ENCODE assay signal across 7 mouse cellular contexts in the genomic region with DNA sequence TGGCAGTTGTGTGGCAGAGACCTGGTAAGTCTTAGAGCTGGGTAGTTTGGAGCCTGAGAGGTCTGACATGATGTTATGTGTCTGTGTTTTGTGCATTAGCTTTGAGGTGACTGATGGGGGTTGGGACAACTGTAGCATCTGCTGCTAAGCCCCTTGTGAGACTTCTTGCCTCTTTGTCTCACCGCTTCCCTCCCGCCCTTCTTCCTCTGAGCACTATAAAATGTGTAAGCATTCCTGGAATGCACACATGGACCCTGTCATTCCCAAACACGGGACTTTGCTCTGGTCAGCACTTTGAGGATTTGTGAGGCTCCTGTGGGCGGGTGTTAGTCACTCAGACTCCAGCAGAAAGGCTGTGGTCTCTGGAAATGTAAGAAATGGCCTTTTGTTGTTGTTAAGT. TPM values are rescaled to one million over a fixed set of nuclear protein-coding genes. Genes with fewer than 3 reads are reported as not detected.
DNase-seq lines count a peak whose midpoint lies in the region; ATAC-seq and TF ChIP-seq lines count a peak whose summit lies in the region.

No protein-coding gene starts in this region.

- no peak for TF ChIP-seq CTCF in embryonic fibroblast, embryonic 13.5 days (IDR thresholded peaks at IDR 0.05; ENCODE audit: borderline replicate concordance, insufficient read depth, low read length)

- H3K4me3 ChIP-seq in neural tube, embryonic 15.5 days (replicated peaks) = no peak overlapping the region
- no peak overlapping the region for H3K4me3 ChIP-seq in embryonic fibroblast, embryonic 13.5 days (ENCODE audit: insufficient read depth, low read length)

- peak; percentile 29; the same call in 1 of the 2 replicates for TF ChIP-seq POLR2A in embryonic fibroblast, embryonic 13.5 days (IDR thresholded peaks at IDR 0.05; ENCODE audit: low read depth, low read length)

- no peaks in the 10 kb centered on the region for H3K36me3 ChIP-seq in neural tube, embryonic 15.5 days

- no peak overlapping the region; the same call in 1 of the 2 replicates for H3K27ac ChIP-seq in neural tube, embryonic 15.5 days (replicated peaks)
- peak overlapping the region; percentile 98 for H3K27ac ChIP-seq in embryonic fibroblast, embryonic 13.5 days (ENCODE audit: insufficient read depth, low read length)

- DNase-seq in neural tube, embryonic 10.5 days (ENCODE audit: extremely low spot score, low spot score) = peak; percentile 57
- DNase-seq in kidney, postnatal 36 days = peak; percentile 60 to 71
- peak; percentile 82 for DNase-seq in yolk sac, embryonic 10.5 days (ENCODE audit: low spot score)
- no peak for DNase-seq in cerebellum, postnatal 10 days
- no peak for DNase-seq in right cerebral cortex, postnatal 14 days

- no peaks in the 10 kb centered on the region for H3K27me3 ChIP-seq in neural tube, embryonic 15.5 days (replicated peaks)

- H3K9ac ChIP-seq in neural tube, embryonic 15.5 days (replicated peaks) = no peak overlapping the region

- no peak for ATAC-seq in neural tube, embryonic 15.5 days (ENCODE audit: low FRiP score)

- no peaks in the 10 kb centered on the region for H3K9me3 ChIP-seq in neural tube, embryonic 15.5 days (replicated peaks)

- peaks cover 84% of the 10 kb centered on the region for H3K4me1 ChIP-seq in neural tube, embryonic 15.5 days
- H3K4me1 ChIP-seq in embryonic fibroblast, embryonic 13.5 days (ENCODE audit: control insufficient read depth, insufficient read depth, low read length) = peaks cover 53% of the 10 kb centered on the region

- WGBS in neural tube, embryonic 15.5 days = 15% methylated on average over 4 of the region's 4 CpGs

- H3K4me2 ChIP-seq in neural tube, embryonic 15.5 days = no peak overlapping the region

RNA-seq across cellular contexts. Expression of a gene that starts 36.7 kb away (rescaled TPM):
- polyA plus RNA-seq in neural tube, embryonic 15.5 days (2015; fragmentation: Nextera tagmentation; extraction: Ambion mirVana) = 134 and 140 TPM in 2 replicates
- 406 and 428 TPM in 2 replicates for polyA plus RNA-seq in embryonic fibroblast, embryonic 13.5 days (2011; ENCODE audit: insufficient read length, low read depth, missing spikeins)

Comparison
In these comparisons a context has a peak if more than half of its experiments do, and no peak if none do; other contexts are left out.
1. DNase-seq: peak in neural tube, embryonic 10.5 days (single experiment), kidney, postnatal 36 days (2 of 2) and yolk sac, embryonic 10.5 days (single experiment); none in cerebellum, postnatal 10 days (0 of 2) and right cerebral cortex, postnatal 14 days (single experiment).